Mouse (Mus musculus) lung, embryonic 16.5 days (tissue): ENCODE measurements at regions not wholly inside any gene's neighbourhood (a gene's known extent, or its start where the extent isn't known, plus 50 kb on each side); places are given as distances from the start of the nearest gene placed in this dataset.

Experiments
- ATAC-seq: fragments of 200-750 bp; cut with Nextera tagmentation; 2 replicates; pipeline ENCODE4 v1.8.0; 2017; ENCODE audit warnings: low read depth, mild to moderate bottlenecking, moderate library complexity
- H3K27ac ChIP-seq: fragments of 300-500 bp; sonication (generic); 2 replicates; pipeline ENCODE4 v1.5.1; 2014; ENCODE audit warnings: mild to moderate bottlenecking, control low read depth, low read length
- H3K27me3 ChIP-seq: fragments of 300-500 bp; sonication (generic); 2 replicates; pipeline ENCODE4 v1.6.1; 2014; ENCODE audit warnings: low read depth, low read length, mixed read lengths; ENCODE audit not compliant: control insufficient read depth, insufficient read depth
- H3K36me3 ChIP-seq: fragments of 300-500 bp; sonication (generic); 2 replicates; pipeline ENCODE4 v1.6.1; 2014; ENCODE audit warnings: low read length; ENCODE audit not compliant: control insufficient read depth, insufficient read depth
- H3K4me1 ChIP-seq: fragments of 300-500 bp; sonication (generic); replicated peaks from 2 replicates; pipeline ENCODE4 v1.6.1; 2014; ENCODE audit warnings: low read length, mixed read lengths; ENCODE audit not compliant: control insufficient read depth, insufficient read depth
- H3K4me2 ChIP-seq: fragments of 300-500 bp; sonication (generic); 2 replicates; pipeline ENCODE4 v1.6.1; 2014; ENCODE audit warnings: low read depth, low read length, control low read depth
- H3K4me3 ChIP-seq: fragments of 300-500 bp; sonication (generic); 2 replicates; pipeline ENCODE4 v1.5.1; 2014; ENCODE audit warnings: mild to moderate bottlenecking, low read length, control low read depth
- H3K9ac ChIP-seq: fragments of 300-500 bp; sonication (generic); 2 replicates; pipeline ENCODE4 v1.6.1; 2014; ENCODE audit warnings: low read length, control low read depth
- H3K9me3 ChIP-seq: fragments of 300-500 bp; sonication (generic); 2 replicates; pipeline ENCODE4 v1.6.1; 2016; ENCODE audit warnings: low read length; ENCODE audit not compliant: control insufficient read depth
- WGBS: fragments of 180-500 bp; shearing (Covaris S2); extraction: QIAGEN DNeasy Blood & Tissue Kit; methylation state at CpG from one replicate; pipeline ENCODE4 v1.1.7; 2014; 5-methylcytosine and 5-hydroxymethylcytosine counted together

GRCm38 (mm10) chr8:126654353-126654752, 60.6 kb upstream of the Irf2bp2 start:
- Histone ChIP-seq H3K9me3 (no peaks in the 10 kb centered on the region), H3K4me2 (no peak overlapping the region), H3K4me3 (no peak overlapping the region), H3K27me3 (no peaks in the 10 kb centered on the region), H3K4me1 (peaks cover 1% of the 10 kb centered on the region), H3K36me3 (no peaks in the 10 kb centered on the region), H3K27ac (no peak overlapping the region), H3K9ac (no peak overlapping the region)
- no peak for ATAC-seq
- WGBS: 80% methylated on average over 7 of the region's 7 CpGs

GRCm38 (mm10) chr8:126652151-126652550, 58.4 kb upstream of the Irf2bp2 start:
- Histone ChIP-seq H3K4me2 (no peak overlapping the region), H3K9me3 (no peaks in the 10 kb centered on the region), H3K27me3 (no peaks in the 10 kb centered on the region), H3K36me3 (no peaks in the 10 kb centered on the region), H3K4me3 (no peak overlapping the region), H3K27ac (no peak overlapping the region), H3K9ac (no peak overlapping the region), H3K4me1 (no peaks in the 10 kb centered on the region)
- ATAC-seq: no peak
- WGBS: 76% methylated on average over 5 of the region's 5 CpGs

GRCm38 (mm10) chr8:126650945-126651344, 57.2 kb upstream of the Irf2bp2 start:
- peak; percentile 75 for ATAC-seq
- H3K4me3 ChIP-seq: no peak overlapping the region
- H3K4me1 ChIP-seq: peaks cover 6% of the 10 kb centered on the region
- WGBS: 51% methylated on average over 8 of the region's 8 CpGs
- no peak overlapping the region for H3K9ac ChIP-seq
- no peaks in the 10 kb centered on the region for H3K9me3 ChIP-seq
- H3K27ac ChIP-seq: peak overlapping the region; percentile 36; the same call in 1 of the 2 replicates
- no peaks in the 10 kb centered on the region for H3K27me3 ChIP-seq
- no peaks in the 10 kb centered on the region for H3K36me3 ChIP-seq
- no peak overlapping the region for H3K4me2 ChIP-seq

- 95% methylated on average over 1 of the region's 1 CpGs for WGBS
- ATAC-seq: no peak
- no peak overlapping the region for H3K27ac ChIP-seq
These were observed 55.5 kb upstream of the Irf2bp2 start for GRCm38 (mm10) chr8:126649305-126649704.

GRCm38 (mm10) chr8:126647350-126647749, 53.6 kb upstream of the Irf2bp2 start:
- H3K9ac ChIP-seq: no peak overlapping the region

More at GRCm38 (mm10) chr8:126649305-126649704, 55.5 kb upstream of the Irf2bp2 start:
- Histone ChIP-seq H3K36me3 (no peaks in the 10 kb centered on the region), H3K9me3 (no peaks in the 10 kb centered on the region), H3K9ac (no peak overlapping the region), H3K27me3 (no peaks in the 10 kb centered on the region), H3K4me1 (peaks cover 7% of the 10 kb centered on the region), H3K4me3 (no peak overlapping the region), H3K4me2 (no peak overlapping the region)

GRCm38 (mm10) chr8:126646604-126647311, 53.0 kb upstream of the Irf2bp2 start:
- Histone ChIP-seq H3K4me2 (no peak overlapping the region), H3K27ac (peak overlapping the region; percentile 72), H3K4me1 (peaks cover 8% of the 10 kb centered on the region), H3K36me3 (no peaks in the 10 kb centered on the region), H3K4me3 (no peak overlapping the region), H3K9me3 (peaks cover 4% of the 10 kb centered on the region; the same call in 1 of the 2 replicates), H3K27me3 (no peaks in the 10 kb centered on the region), H3K9ac (no peak overlapping the region)
- peak; percentile 68 for ATAC-seq
- 37% methylated on average over 8 of the region's 8 CpGs for WGBS

More at GRCm38 (mm10) chr8:126647350-126647749, 53.6 kb upstream of the Irf2bp2 start:
- Histone ChIP-seq H3K4me3 (no peak overlapping the region), H3K4me2 (no peak overlapping the region), H3K27me3 (no peaks in the 10 kb centered on the region), H3K4me1 (peaks cover 8% of the 10 kb centered on the region), H3K27ac (0 out of 2 replicates have a peak overlapping the region, but pooled peaks have one; percentile 34), H3K9me3 (peaks cover 3% of the 10 kb centered on the region; the same call in 1 of the 2 replicates), H3K36me3 (no peaks in the 10 kb centered on the region)
- 68% methylated on average over 1 of the region's 1 CpGs for WGBS
- ATAC-seq: no peak

- 40% methylated on average over 5 of the region's 5 CpGs for WGBS
- no peak overlapping the region for H3K4me2 ChIP-seq
- H3K9me3 ChIP-seq: peaks cover 6% of the 10 kb centered on the region; the same call in 1 of the 2 replicates
- H3K9ac ChIP-seq: no peak overlapping the region
- H3K27me3 ChIP-seq: no peaks in the 10 kb centered on the region
- H3K27ac ChIP-seq: no peak overlapping the region
- H3K4me3 ChIP-seq: no peak overlapping the region
- ATAC-seq: no peak
- H3K36me3 ChIP-seq: no peaks in the 10 kb centered on the region
- peaks cover 8% of the 10 kb centered on the region for H3K4me1 ChIP-seq
These were observed 50.4 kb upstream of the Irf2bp2 start for GRCm38 (mm10) chr8:126644179-126644578.
